Mouse (Mus musculus): ENCODE results near the gene Pdcd7. TPM values are rescaled to one million over a fixed set of nuclear protein-coding genes. Genes with fewer than 3 reads are reported as not detected.

Gene Pdcd7
- polyA plus RNA-seq, 1 experiment from 2014 or later = 9.8 TPM

- Histone ChIP-seq H3K4me1 (replicated peaks) (no peaks in the 10 kb centered on the region), H3K27ac (replicated peaks) (no peak within 1 kb of the TSS), H3K4me3 (no peak within 1 kb of the TSS), H3K27me3 (no peaks in the 10 kb centered on the region), H3K4me2 (no peak within 1 kb of the TSS), H3K9me3 (no peaks in the 10 kb centered on the region), H3K36me3 (peaks cover 49% of the 10 kb centered on the region), H3K9ac (no peak within 1 kb of the TSS)
- WGBS = 93% methylated on average over 16 of the region's 16 CpGs
- no peak for ATAC-seq (ENCODE audit: low FRiP score, low read depth)
Measured at GRCm38 (mm10) chr9:65360641-65361448, 14.9 kb downstream of the Pdcd7 start, which contains the start of gene Ubap1l. Gene Ubap1l (plus strand): TSS chr9:65361041.

GRCm38 (mm10) chr9:65363684-65364083 lies 17.8 kb downstream of the Pdcd7 start:
- 63% methylated on average over 9 of the region's 9 CpGs for WGBS
- Histone ChIP-seq H3K27me3 (no peaks in the 10 kb centered on the region), H3K36me3 (peaks cover 29% of the 10 kb centered on the region), H3K4me3 (no peak overlapping the region), H3K27ac (replicated peaks) (no peak overlapping the region), H3K9me3 (no peaks in the 10 kb centered on the region), H3K9ac (no peak overlapping the region), H3K4me1 (replicated peaks) (no peaks in the 10 kb centered on the region), H3K4me2 (no peak overlapping the region)
- ATAC-seq (ENCODE audit: low FRiP score, low read depth) = no peak

DNA sequence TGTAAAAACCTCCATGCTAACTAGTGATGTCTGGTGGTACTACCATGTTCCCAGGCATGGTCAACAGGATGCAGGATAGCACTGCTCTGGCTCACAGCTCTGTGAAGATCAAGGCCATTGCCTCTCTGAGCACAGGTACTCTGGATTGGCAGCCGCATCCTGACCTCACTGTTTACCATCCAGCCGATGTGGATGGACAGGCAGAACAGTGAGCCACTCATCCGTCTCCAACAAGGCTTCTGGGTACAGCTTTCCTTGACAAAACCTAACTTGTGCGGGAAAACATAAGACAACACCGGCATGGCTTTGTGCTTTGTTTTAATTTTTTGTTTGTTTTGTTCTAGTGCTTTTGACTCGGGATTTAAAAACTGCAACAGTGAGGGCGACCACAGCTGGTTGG lies 19.8 kb downstream of the Pdcd7 start:
- WGBS = 92% methylated on average over 7 of the region's 7 CpGs
- Histone ChIP-seq H3K4me2 (no peak overlapping the region), H3K36me3 (peaks cover 12% of the 10 kb centered on the region), H3K4me3 (no peak overlapping the region), H3K4me1 (replicated peaks) (no peaks in the 10 kb centered on the region), H3K9ac (no peak overlapping the region), H3K27me3 (no peaks in the 10 kb centered on the region), H3K9me3 (no peaks in the 10 kb centered on the region), H3K27ac (replicated peaks) (no peak overlapping the region)
- ATAC-seq (ENCODE audit: low FRiP score, low read depth) = no peak

DNA sequence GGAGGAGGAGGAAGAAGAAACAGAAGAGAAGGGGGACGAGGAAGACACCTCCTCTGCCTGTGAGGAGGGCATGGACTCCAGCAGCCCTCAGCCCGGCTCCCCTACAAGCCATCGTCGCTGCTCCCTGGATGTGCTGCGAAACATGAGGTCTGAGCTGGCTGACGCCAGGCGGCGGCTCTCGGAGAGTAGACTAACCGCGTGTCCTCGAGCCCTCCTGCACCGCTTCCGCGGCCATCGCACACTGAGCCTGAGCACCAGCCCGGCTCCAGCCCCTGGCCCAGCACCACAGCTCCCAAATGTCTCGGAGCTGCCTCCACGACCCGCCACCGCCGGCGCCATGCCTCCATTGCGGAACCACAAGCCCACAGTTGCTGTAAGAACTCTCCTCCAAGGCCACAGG lies 25.9 kb downstream of the Pdcd7 start:
- H3K27ac ChIP-seq (replicated peaks) = no peak overlapping the region
- H3K27me3 ChIP-seq = no peaks in the 10 kb centered on the region
- peaks cover 4% of the 10 kb centered on the region; the same call in 1 of the 2 replicates for H3K36me3 ChIP-seq
- WGBS = 80% methylated on average over 24 of the region's 24 CpGs
- H3K9me3 ChIP-seq = no peaks in the 10 kb centered on the region
- H3K9ac ChIP-seq = no peak overlapping the region
- no peak overlapping the region for H3K4me3 ChIP-seq
- no peak for ATAC-seq (ENCODE audit: low FRiP score, low read depth)
- no peak overlapping the region for H3K4me2 ChIP-seq
- no peaks in the 10 kb centered on the region for H3K4me1 ChIP-seq (replicated peaks)

- Histone ChIP-seq H3K9me3 (no peaks in the 10 kb centered on the region), H3K27ac (replicated peaks) (no peak overlapping the region), H3K36me3 (peaks cover 4% of the 10 kb centered on the region; the same call in 1 of the 2 replicates), H3K4me2 (no peak overlapping the region), H3K27me3 (no peaks in the 10 kb centered on the region), H3K4me3 (no peak overlapping the region), H3K9ac (no peak overlapping the region), H3K4me1 (replicated peaks) (no peaks in the 10 kb centered on the region)
- whole genome bisulfite sequencing = 74% methylated on average over 4 of the region's 4 CpGs
- no peak for ATAC-seq (ENCODE audit: low FRiP score, low read depth)
Measured at GRCm38 (mm10) chr9:65372449-65372848, 26.5 kb downstream of the Pdcd7 start.

- Histone ChIP-seq H3K9ac (no peak overlapping the region), H3K4me2 (no peak overlapping the region), H3K27me3 (no peaks in the 10 kb centered on the region), H3K9me3 (no peaks in the 10 kb centered on the region), H3K36me3 (peaks cover 4% of the 10 kb centered on the region; the same call in 1 of the 2 replicates), H3K27ac (replicated peaks) (no peak overlapping the region), H3K4me1 (replicated peaks) (no peaks in the 10 kb centered on the region), H3K4me3 (no peak overlapping the region)
- no peak for ATAC-seq (ENCODE audit: low FRiP score, low read depth)
- 85% methylated on average over 5 of the region's 5 CpGs for WGBS
Measured at GRCm38 (mm10) chr9:65374468-65375162, 28.7 kb downstream of the Pdcd7 start.

DNA sequence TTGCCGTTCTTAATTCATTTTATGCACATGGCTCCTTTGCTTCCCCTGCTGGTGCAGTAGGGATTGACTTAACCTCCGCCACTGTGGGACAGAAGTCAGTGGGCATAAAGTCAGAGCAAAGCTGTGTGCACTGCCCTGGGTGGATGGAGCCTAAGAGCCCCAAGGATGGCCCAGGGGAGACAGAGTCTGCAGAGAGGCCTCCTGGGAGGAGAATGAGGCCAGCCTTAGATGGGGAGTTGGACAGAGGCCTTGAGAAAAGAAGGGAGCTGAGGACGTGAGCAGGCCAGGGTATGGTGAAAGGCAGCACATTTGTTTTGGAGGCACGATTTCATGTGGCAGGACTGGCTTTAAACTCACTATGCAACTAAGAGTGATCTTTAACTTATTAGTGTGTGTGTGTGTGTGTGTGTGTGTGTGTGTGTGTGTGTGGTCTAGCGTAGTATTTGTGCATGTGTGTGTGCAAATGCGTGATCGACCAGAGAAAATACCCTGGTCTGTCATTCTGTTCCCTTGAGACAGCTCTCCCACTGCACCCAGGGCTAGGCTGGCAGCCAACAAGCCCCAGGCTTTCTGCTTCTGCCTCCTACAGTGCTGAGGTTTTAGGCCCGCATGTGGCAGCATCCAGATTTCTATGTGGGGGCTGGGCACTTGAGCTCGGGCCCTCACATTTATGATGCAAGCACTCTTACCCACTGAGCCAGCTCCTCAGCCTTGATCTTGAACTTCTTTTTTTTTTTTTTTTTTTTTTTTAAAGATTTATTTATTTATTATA lies 29.4 kb downstream of the Pdcd7 start:
- no peak overlapping the region for H3K9ac ChIP-seq
- peaks cover 4% of the 10 kb centered on the region; the same call in 1 of the 2 replicates for H3K36me3 ChIP-seq
- H3K4me1 ChIP-seq (replicated peaks) = no peaks in the 10 kb centered on the region
- ATAC-seq (ENCODE audit: low FRiP score, low read depth) = no peak
- no peak overlapping the region for H3K4me2 ChIP-seq
- H3K9me3 ChIP-seq = no peaks in the 10 kb centered on the region
- 79% methylated on average over 9 of the region's 9 CpGs for WGBS
- no peak overlapping the region for H3K4me3 ChIP-seq
- no peak overlapping the region for H3K27ac ChIP-seq (replicated peaks)
- no peaks in the 10 kb centered on the region for H3K27me3 ChIP-seq

GRCm38 (mm10) chr9:65381017-65381590 lies 35.2 kb downstream of the Pdcd7 start:
- WGBS = 87% methylated on average over 4 of the region's 4 CpGs
- Histone ChIP-seq H3K9ac (no peak overlapping the region), H3K27ac (replicated peaks) (no peak overlapping the region), H3K36me3 (no peaks in the 10 kb centered on the region), H3K27me3 (no peaks in the 10 kb centered on the region), H3K4me2 (no peak overlapping the region), H3K9me3 (no peaks in the 10 kb centered on the region), H3K4me1 (replicated peaks) (no peaks in the 10 kb centered on the region), H3K4me3 (no peak overlapping the region)
- ATAC-seq (ENCODE audit: low FRiP score, low read depth) = no peak

- Histone ChIP-seq H3K4me1 (replicated peaks) (no peaks in the 10 kb centered on the region), H3K4me3 (no peak overlapping the region), H3K27ac (replicated peaks) (no peak overlapping the region), H3K4me2 (no peak overlapping the region), H3K36me3 (no peaks in the 10 kb centered on the region), H3K9ac (no peak overlapping the region), H3K27me3 (no peaks in the 10 kb centered on the region), H3K9me3 (no peaks in the 10 kb centered on the region)
- 80% methylated on average over 6 of the region's 6 CpGs for WGBS
- ATAC-seq (ENCODE audit: low FRiP score, low read depth) = no peak
Measured at GRCm38 (mm10) chr9:65382031-65382750, 36.3 kb downstream of the Pdcd7 start.

DNA sequence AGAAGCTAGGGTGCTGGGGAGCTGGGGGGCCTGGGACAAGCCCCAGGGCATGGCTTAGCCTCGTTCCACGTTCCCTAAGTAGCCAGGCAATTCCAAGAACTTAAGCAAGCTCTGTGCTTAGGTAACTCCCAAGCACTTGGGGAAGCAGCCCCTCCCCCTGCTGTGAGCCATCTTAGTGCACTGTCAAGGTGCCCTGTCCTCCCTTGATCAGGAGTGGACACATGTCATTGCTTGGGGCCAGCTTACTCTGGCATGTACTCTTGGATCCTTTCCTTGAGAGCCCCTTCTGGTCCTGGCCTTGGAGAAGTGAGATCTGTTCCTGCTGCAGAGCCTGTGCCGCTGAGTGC lies 36.8 kb downstream of the Pdcd7 start:
- Histone ChIP-seq H3K36me3 (no peaks in the 10 kb centered on the region), H3K4me1 (replicated peaks) (no peaks in the 10 kb centered on the region), H3K4me2 (no peak overlapping the region), H3K9me3 (no peaks in the 10 kb centered on the region), H3K9ac (no peak overlapping the region), H3K4me3 (no peak overlapping the region), H3K27ac (replicated peaks) (no peak overlapping the region), H3K27me3 (no peaks in the 10 kb centered on the region)
- 68% methylated on average over 3 of the region's 3 CpGs for WGBS
- no peak for ATAC-seq (ENCODE audit: low FRiP score, low read depth)

DNA sequence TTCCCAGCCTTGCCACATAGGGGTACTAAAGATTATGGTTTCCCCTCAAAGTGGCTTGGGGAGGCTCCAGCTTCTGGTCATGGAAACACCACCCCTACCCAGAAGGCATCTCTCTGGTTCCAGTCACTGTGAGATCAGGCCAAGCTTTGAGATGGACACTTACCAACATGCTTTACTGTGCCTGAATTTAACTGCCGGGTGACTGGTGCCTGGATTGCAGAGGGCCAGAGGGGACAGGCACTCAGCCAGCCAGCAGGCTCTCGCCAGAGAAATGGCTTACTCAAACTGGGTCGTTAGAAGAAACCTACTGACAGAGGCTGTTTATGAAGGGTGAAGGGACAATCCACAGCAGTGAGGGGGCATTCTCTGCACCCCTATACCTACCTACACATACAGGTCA lies 38.4 kb downstream of the Pdcd7 start:
- 63% methylated on average over 3 of the region's 3 CpGs for WGBS

More for the DNA sequence above, 38.4 kb downstream of the Pdcd7 start:
- Histone ChIP-seq H3K27me3 (peaks cover 6% of the 10 kb centered on the region; the same call in 1 of the 2 replicates), H3K9ac (no peak overlapping the region), H3K4me2 (no peak overlapping the region), H3K27ac (replicated peaks) (no peak overlapping the region), H3K9me3 (no peaks in the 10 kb centered on the region), H3K36me3 (no peaks in the 10 kb centered on the region), H3K4me3 (no peak overlapping the region), H3K4me1 (replicated peaks) (no peaks in the 10 kb centered on the region)
- no peak for ATAC-seq (ENCODE audit: low FRiP score, low read depth)

All from hindbrain, embryonic 15.5 days (tissue).